Mouse (Mus musculus) E14TG2a.4 (cell line): ENCODE measurements around the gene Rgl3.

Experiments
- CTCF ChIP-seq: conservative IDR thresholded peaks from 2 replicates; pipeline ENCODE4 v1.5.1; 2014; ENCODE audit warnings: low read length
- NANOG ChIP-seq: IDR thresholded peaks from 2 replicates; pipeline ENCODE4 v1.6.1; 2014; ENCODE audit warnings: borderline replicate concordance, low read length, mixed read lengths
- POU5F1 ChIP-seq: IDR thresholded peaks from 2 replicates; pipeline ENCODE4 v1.6.1; 2014; ENCODE audit warnings: low read length, borderline replicate concordance

GRCm38 (mm10) chr9:22004546-22004945 lies 15.3 kb upstream of the Rgl3 start:
- no peak for TF ChIP-seq CTCF
- no peak for TF ChIP-seq NANOG
- TF ChIP-seq POU5F1 = no peak
